Mouse (Mus musculus): ENCODE measurements around the gene U2surp.
"Not testable (repeated sequence)": the region's sequence is repeated elsewhere in the genome, so short reads cannot be mapped to it uniquely, and the experiment has no call there.

Gene U2surp

GRCm38 (mm10) chr9:95533817-95534216 is 22.0 kb upstream of the U2surp start:
- DNase-seq, result no peak

DNA sequence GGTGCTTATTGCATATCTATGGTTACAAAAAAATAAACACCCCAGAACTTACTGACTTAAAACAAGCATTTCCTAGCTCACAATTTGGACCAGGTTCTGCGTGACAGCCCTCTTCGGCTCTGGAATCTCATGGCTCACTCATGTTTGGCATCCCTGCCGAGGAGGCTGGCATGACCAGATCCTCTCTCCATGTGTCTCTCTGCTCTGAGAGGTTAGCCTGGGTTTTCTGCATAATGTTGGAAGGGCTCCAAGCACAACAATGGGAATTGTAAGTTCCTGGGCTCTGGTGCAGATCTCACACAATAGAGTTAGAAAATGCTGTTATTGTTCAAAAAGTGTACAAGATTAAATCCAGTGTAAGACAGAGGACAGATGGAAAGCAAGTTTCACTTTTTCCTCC is 19.3 kb upstream of the U2surp start:
- no peak for DNase-seq

GRCm38 (mm10) chr9:95527676-95528075 is 15.9 kb upstream of the U2surp start:
- DNase-seq, result no peak

- DNase-seq, result no peak
Observed at GRCm38 (mm10) chr9:95525961-95526360, 14.2 kb upstream of the U2surp start.

DNA sequence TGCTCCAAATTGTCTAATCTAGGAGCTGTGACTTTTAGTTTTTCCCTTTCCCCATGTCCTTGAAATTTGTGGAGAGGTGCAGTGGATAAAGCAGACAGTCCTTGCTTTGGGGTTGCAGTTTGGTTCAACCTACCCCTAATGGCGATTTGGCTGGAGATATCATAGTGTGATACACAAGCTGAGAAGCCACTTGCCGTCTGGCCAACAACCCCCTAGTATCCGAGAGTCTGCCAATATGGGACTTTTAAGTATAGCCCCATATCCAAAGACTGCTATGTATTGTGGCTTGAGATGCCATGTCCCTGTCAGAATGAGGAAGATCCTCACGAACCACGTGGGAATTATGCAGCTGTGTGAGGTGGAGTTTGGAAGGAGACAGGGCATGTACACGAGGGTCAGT is 13.6 kb upstream of the U2surp start:
- DNase-seq, result no peak

- DNase-seq, result no peak
Observed at GRCm38 (mm10) chr9:95522561-95522960, 10.8 kb upstream of the U2surp start.

GRCm38 (mm10) chr9:95521566-95521965 is 9.8 kb upstream of the U2surp start:
- DNase-seq, result no peak

DNA sequence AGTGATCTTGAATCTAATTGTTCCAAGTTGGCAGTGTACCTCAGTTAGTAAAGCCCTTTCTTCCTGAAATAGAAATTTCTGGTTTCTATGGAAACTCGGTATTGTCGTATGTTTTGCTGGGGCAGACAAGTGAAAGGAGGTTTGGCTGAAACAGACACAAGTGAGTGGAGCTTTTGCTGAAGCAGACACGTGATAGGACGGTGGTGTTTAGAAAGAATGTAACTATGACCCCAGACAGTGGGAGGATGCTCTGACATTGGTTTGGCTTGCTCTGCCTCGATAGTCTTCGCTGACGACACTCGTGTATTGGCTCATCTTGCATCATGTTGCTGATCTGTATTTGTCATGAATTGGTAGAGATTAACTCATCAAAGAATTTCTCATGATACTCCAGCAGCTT is 9.2 kb upstream of the U2surp start:
- DNase-seq, result no peak

GRCm38 (mm10) chr9:95520563-95520962 is 8.8 kb upstream of the U2surp start:
- no peak for DNase-seq

DNA sequence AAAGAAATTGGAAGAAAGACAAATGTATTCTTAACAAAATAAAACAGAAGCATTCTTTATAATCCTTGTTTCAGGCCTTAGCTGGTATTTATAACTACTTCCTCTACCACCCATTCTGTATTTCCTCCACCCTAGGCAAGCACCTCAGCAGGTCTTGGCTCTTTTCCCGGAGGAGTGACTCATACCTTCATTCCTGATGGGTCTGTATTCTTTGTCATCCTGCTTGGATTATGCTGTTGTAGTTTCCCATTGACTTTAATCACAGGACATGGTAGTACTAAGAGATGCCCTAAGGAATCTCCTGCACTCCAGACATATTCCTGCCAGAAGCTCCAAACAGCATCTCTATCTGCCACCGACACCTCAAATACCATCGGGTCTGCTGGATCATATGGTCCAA is 2.6 kb upstream of the U2surp start:
- not testable (repeated sequence) for DNase-seq

- DNase-seq, result no peak
Observed at GRCm38 (mm10) chr9:95513776-95514175, 2.0 kb upstream of the U2surp start.

GRCm38 (mm10) chr9:95512331-95513030 is 685 bp upstream of the U2surp start:
- DNase-seq, result no peak

- DNase-seq, result no peak
Observed at GRCm38 (mm10) chr9:95510693-95511404, 947 bp downstream of the U2surp start.

GRCm38 (mm10) chr9:95505666-95506065 is 6.1 kb downstream of the U2surp start:
- DNase-seq, result no peak

GRCm38 (mm10) chr9:95499848-95500247 is 11.9 kb downstream of the U2surp start:
- no peak for DNase-seq

GRCm38 (mm10) chr9:95495038-95495437 is 16.8 kb downstream of the U2surp start:
- no peak for DNase-seq

- no peak for DNase-seq
Observed at GRCm38 (mm10) chr9:95493393-95493792, 18.4 kb downstream of the U2surp start.

GRCm38 (mm10) chr9:95490003-95490402 is 21.8 kb downstream of the U2surp start:
- DNase-seq, result no peak

GRCm38 (mm10) chr9:95488861-95489260 is 22.9 kb downstream of the U2surp start:
- DNase-seq, result no peak

GRCm38 (mm10) chr9:95479981-95480380 is 31.8 kb downstream of the U2surp start:
- DNase-seq, result no peak

- no peak for DNase-seq
Observed at GRCm38 (mm10) chr9:95478443-95478842, 33.4 kb downstream of the U2surp start.

- no peak for DNase-seq
Observed at GRCm38 (mm10) chr9:95472926-95473325, 38.9 kb downstream of the U2surp start.

DNA sequence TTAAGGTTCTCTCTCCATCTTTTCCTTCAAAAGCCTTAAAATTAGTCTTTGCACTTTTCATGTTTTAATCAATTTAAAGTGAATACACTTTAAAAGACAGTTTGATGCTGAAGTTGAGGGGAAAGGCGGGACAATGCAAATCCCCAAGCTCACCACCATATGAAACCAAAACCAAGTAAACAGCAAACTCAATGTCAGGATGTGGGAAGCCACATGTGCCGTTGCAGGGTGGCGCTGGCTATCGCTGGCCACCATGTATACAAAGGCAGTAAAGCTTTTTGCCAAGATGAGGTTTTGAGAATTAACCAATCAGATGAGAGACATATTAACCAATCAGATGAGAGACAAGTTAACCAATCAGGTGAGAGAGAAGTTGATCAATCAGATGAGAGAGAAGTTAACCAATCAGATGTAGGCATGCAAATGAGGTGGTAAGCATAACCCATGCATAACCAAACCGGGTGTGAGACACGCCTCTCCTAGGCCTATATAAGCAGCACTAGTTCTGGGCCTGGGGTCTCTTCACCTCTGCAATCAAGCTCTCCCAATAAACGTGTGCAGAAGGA is 42.7 kb downstream of the U2surp start:
- DNase-seq, result not testable (repeated sequence)

- no peak for DNase-seq
Observed at GRCm38 (mm10) chr9:95464028-95464427, 47.8 kb downstream of the U2surp start.
